Mouse (Mus musculus) lung, postnatal 10 days (tissue): ENCODE measurements around the gene Wdr17.

ENCODE experiments used
- DNase-seq: peaks from one replicate; pipeline ENCODE4 v3.0.0; 2021

Gene Wdr17

GRCm38 (mm10) chr8:54596940-54597339, 290.0 kb downstream of the Wdr17 start:
- no peak for DNase-seq

DNA sequence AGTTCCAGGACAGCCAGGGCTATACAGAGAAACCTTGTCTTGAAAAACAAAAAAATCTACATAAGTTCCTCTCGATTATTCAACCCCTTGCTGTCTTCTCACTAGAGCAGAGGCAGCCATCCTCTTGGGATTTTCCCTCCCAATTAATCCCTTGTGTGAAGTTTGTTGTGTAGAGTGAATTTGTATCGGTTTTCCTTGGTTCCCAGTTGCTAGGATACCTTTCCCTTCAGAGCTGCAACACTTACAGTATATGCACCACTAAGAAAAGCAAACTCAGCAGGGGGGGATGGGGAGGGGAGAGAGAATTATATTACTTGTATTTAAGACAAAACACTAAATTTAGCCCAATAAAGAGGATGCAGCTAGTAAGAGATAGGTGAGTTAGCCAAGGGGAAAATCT, 290.9 kb downstream of the Wdr17 start:
- DNase-seq: no peak

GRCm38 (mm10) chr8:54594634-54595033, 292.4 kb downstream of the Wdr17 start:
- DNase-seq: no peak

GRCm38 (mm10) chr8:54582886-54583285, 304.1 kb downstream of the Wdr17 start:
- DNase-seq: no peak

DNA sequence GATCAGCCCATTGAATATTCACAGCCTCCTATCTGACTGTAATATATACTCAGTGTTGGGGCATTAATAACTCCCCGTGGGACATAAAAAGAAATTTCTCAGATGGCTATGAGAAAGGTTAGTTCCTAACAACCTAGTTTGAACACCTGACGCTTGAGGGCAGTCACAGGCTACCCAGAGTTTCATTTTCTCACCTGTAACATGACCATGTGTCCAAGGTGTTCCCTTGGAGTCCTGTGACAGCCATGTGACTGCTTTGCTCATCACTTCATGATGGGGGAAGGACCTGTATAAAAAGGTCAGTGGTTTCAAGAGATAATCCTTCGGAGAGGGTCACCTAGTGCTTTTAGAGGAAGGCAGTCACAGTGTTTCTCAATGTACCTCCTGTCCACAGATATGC, 305.5 kb downstream of the Wdr17 start:
- DNase-seq: no peak
